Comparison of ENCODE assay signal across 29 mouse cellular contexts in genomic region chr16:39307951-39308350, GRCm38 (mm10).
DNase-seq lines count a peak whose midpoint lies in the region; ATAC-seq and TF ChIP-seq lines count a peak whose summit lies in the region.
"Had no signal": no experiment of that assay in that cellular context is flagged by ENCODE, and none has a peak within 500 bp of the region (broad histone marks: within the 10 kb centered on the region; RNA-seq: fewer than 3 reads in every experiment).

No protein-coding gene starts in this region.

- H3K9me3 ChIP-seq in forebrain, postnatal 0 days (ENCODE audit: low read length): no peaks in the 10 kb centered on the region
- no peaks in the 10 kb centered on the region for H3K9me3 ChIP-seq in forebrain, embryonic 14.5 days (replicated peaks; ENCODE audit: control insufficient read depth, low read length)
- no peaks in the 10 kb centered on the region for H3K9me3 ChIP-seq in forebrain, embryonic 11.5 days (ENCODE audit: control insufficient read depth, low read length)
- H3K9me3 ChIP-seq: embryonic facial prominence, embryonic 12.5 days; forebrain, embryonic 13.5 days; heart, embryonic 12.5 days; heart, embryonic 15.5 days; hindbrain, embryonic 10.5 days; hindbrain, embryonic 13.5 days; intestine, embryonic 15.5 days had no signal

- peak; percentile 23; the same call in 1 of the 2 replicates for ATAC-seq in forebrain, postnatal 0 days
- ATAC-seq in forebrain, embryonic 14.5 days: no peak
- ATAC-seq in forebrain, embryonic 11.5 days (replicated peaks; ENCODE audit: low FRiP score): no peak
- ATAC-seq: forebrain, embryonic 13.5 days; hindbrain, embryonic 16.5 days; intestine, embryonic 15.5 days had no signal

- H3K4me1 ChIP-seq in forebrain, postnatal 0 days (ENCODE audit: insufficient read depth): peaks cover 7% of the 10 kb centered on the region; the same call in 1 of the 2 replicates
- H3K4me1 ChIP-seq in forebrain, embryonic 14.5 days (ENCODE audit: control insufficient read depth, insufficient read depth, low read length): 0 out of 2 replicates have a peak, but pooled peaks cover under 1% of the 10 kb centered on the region
- H3K4me1 ChIP-seq in forebrain, embryonic 11.5 days (replicated peaks; ENCODE audit: control insufficient read depth, insufficient read depth, low read length): peaks cover 1% of the 10 kb centered on the region; the same call in 1 of the 2 replicates
- H3K4me1 ChIP-seq: intestine, embryonic 15.5 days had no signal

- no peak overlapping the region for H3K27ac ChIP-seq in forebrain, postnatal 0 days (ENCODE audit: low read depth, low read length)
- H3K27ac ChIP-seq in forebrain, embryonic 14.5 days (ENCODE audit: low read depth, low read length): no peak overlapping the region
- no peak overlapping the region for H3K27ac ChIP-seq in forebrain, embryonic 11.5 days (ENCODE audit: low read depth, low read length)
- H3K27ac ChIP-seq: embryonic facial prominence, embryonic 12.5 days; forebrain, embryonic 13.5 days; heart, embryonic 15.5 days; hindbrain, embryonic 10.5 days; hindbrain, embryonic 13.5 days; intestine, embryonic 15.5 days had no signal

- 49% methylated on average over 5 of the region's 5 CpGs for WGBS in forebrain, postnatal 0 days
- WGBS in forebrain, embryonic 14.5 days: 73% methylated on average over 5 of the region's 5 CpGs
- WGBS in forebrain, embryonic 11.5 days: 78% methylated on average over 5 of the region's 5 CpGs

- peak; percentile 48 for DNase-seq in forebrain, postnatal 0 days
- no peak for DNase-seq in forebrain, embryonic 14.5 days (ENCODE audit: low spot score)
- peak; percentile 20 for DNase-seq in layer of hippocampus, adult 9-11 months
- DNase-seq in layer of hippocampus, postnatal 36 days: no peak
- DNase-seq in brain, adult 2 months (ENCODE audit: low read depth, low spot score): peak; percentile 15
- no peak for DNase-seq in forebrain, embryonic 11.5 days (ENCODE audit: low spot score)
- DNase-seq in cerebellum, postnatal 10 days: no peak
- DNase-seq: adrenal gland, adult 2 months; adrenal gland, postnatal 14 days; B cell, adult 2 months; cerebellum, adult 18-20 months; cerebellum, adult 9-11 months; cerebellum, postnatal 36 days; embryo, embryonic 11 days; gastrocnemius, postnatal 25 days; heart, adult 18-20 months; heart, postnatal 10 days; heart, postnatal 36 days had no signal

- no peak for TF ChIP-seq CTCF in forebrain, postnatal 0 days (IDR thresholded peaks at IDR 0.05; ENCODE audit: low read depth)

- H3K27me3 ChIP-seq in forebrain, postnatal 0 days (ENCODE audit: insufficient read depth, low read length): no peaks in the 10 kb centered on the region
- H3K27me3 ChIP-seq in forebrain, embryonic 14.5 days (replicated peaks; ENCODE audit: control insufficient read depth, insufficient read depth, low read length): no peaks in the 10 kb centered on the region
- H3K27me3 ChIP-seq in forebrain, embryonic 11.5 days (ENCODE audit: control insufficient read depth, insufficient read depth, low read length): no peaks in the 10 kb centered on the region
- H3K27me3 ChIP-seq: CH12.LX; embryonic facial prominence, embryonic 12.5 days; forebrain, embryonic 13.5 days; heart, embryonic 12.5 days; heart, embryonic 15.5 days; hindbrain, embryonic 13.5 days; intestine, embryonic 15.5 days had no signal

- H3K4me3 ChIP-seq in forebrain, postnatal 0 days (ENCODE audit: low read depth, low read length): no peak overlapping the region
- no peak overlapping the region for H3K4me3 ChIP-seq in forebrain, embryonic 14.5 days (ENCODE audit: low read depth, low read length)
- H3K4me3 ChIP-seq in forebrain, embryonic 11.5 days (ENCODE audit: low read depth, low read length): no peak overlapping the region
- H3K4me3 ChIP-seq: embryonic facial prominence, embryonic 12.5 days; erythroblast, embryonic 14.5 days; forebrain, embryonic 13.5 days; heart, embryonic 12.5 days; heart, embryonic 15.5 days; hindbrain, embryonic 10.5 days; hindbrain, embryonic 13.5 days; intestine, embryonic 15.5 days had no signal

- H3K9ac ChIP-seq in forebrain, postnatal 0 days: no peak overlapping the region
- no peak overlapping the region for H3K9ac ChIP-seq in forebrain, embryonic 14.5 days (ENCODE audit: low read length)
- H3K9ac ChIP-seq in forebrain, embryonic 11.5 days (ENCODE audit: low read length): no peak overlapping the region
- H3K9ac ChIP-seq: embryonic facial prominence, embryonic 12.5 days; forebrain, embryonic 13.5 days; heart, embryonic 12.5 days; heart, embryonic 15.5 days; hindbrain, embryonic 13.5 days; intestine, embryonic 15.5 days had no signal

- no peak overlapping the region for H3K4me2 ChIP-seq in forebrain, postnatal 0 days (ENCODE audit: low read depth)
- H3K4me2 ChIP-seq in forebrain, embryonic 14.5 days (ENCODE audit: low read length): no peak overlapping the region
- H3K4me2 ChIP-seq in forebrain, embryonic 11.5 days (ENCODE audit: low read depth, low read length, severe bottlenecking): no peak overlapping the region
- H3K4me2 ChIP-seq: embryonic facial prominence, embryonic 12.5 days; forebrain, embryonic 13.5 days; heart, embryonic 12.5 days; heart, embryonic 15.5 days; hindbrain, embryonic 13.5 days; intestine, embryonic 15.5 days had no signal

- no peaks in the 10 kb centered on the region for H3K36me3 ChIP-seq in forebrain, postnatal 0 days (ENCODE audit: insufficient read depth)
- H3K36me3 ChIP-seq in forebrain, embryonic 14.5 days (ENCODE audit: control insufficient read depth, insufficient read depth, low read length): no peaks in the 10 kb centered on the region
- H3K36me3 ChIP-seq in forebrain, embryonic 11.5 days (ENCODE audit: control insufficient read depth, insufficient read depth, low read length): no peaks in the 10 kb centered on the region
- H3K36me3 ChIP-seq: embryonic facial prominence, embryonic 12.5 days; G1E; heart, embryonic 12.5 days; heart, embryonic 15.5 days; hindbrain, embryonic 10.5 days; hindbrain, embryonic 13.5 days; intestine, embryonic 15.5 days had no signal

Comparison
In these comparisons a context has a peak if more than half of its experiments do, and no peak if none do; other contexts are left out.
1. DNase-seq: peak in forebrain, postnatal 0 days (single experiment), layer of hippocampus, adult 9-11 months (single experiment) and brain, adult 2 months (single experiment); none in forebrain, embryonic 14.5 days (single experiment), layer of hippocampus, postnatal 36 days (0 of 2), forebrain, embryonic 11.5 days (single experiment) and cerebellum, postnatal 10 days (0 of 2).